Mouse (Mus musculus): ENCODE measurements at regions not wholly inside any gene's neighbourhood (a gene's known extent, or its start where the extent isn't known, plus 50 kb on each side); places are given as distances from the start of the nearest gene placed in this dataset.

DNA sequence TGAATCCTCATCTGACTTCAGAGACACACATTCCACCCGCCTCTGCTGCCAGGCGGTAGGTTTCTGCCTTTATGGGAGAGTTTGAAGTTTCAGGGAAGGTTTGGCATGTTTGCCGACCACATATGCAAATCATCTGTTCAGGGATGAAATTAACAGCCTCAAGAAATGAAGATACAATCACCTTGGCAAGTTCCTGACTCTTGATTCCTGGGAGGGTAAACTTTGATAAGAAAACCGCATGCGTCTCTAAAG lies 2636.0 kb upstream of the Gm7489 start:
- Histone ChIP-seq H3K4me1 (ENCODE audit: insufficient read depth, low read depth, low read length) (no peaks in the 10 kb centered on the region), H3K36me3 (replicated peaks) (no peaks in the 10 kb centered on the region), H3K4me3 (ENCODE audit: low read depth, low read length) (no peak overlapping the region), H3K27me3 (ENCODE audit: insufficient read depth, low read length) (no peaks in the 10 kb centered on the region), H3K9me3 (replicated peaks) (no peaks in the 10 kb centered on the region)
- DNase-seq (ENCODE audit: low spot score), result no peak
- ATAC-seq (ENCODE audit: extremely low read depth, insufficient number of reproducible peaks, low FRiP score, poor library complexity, severe bottlenecking), result no peak
- TF ChIP-seq GATA2 (IDR thresholded peaks at IDR 0.05; ENCODE audit: borderline replicate concordance, low read depth, low read length) (no peak), CTCF (IDR thresholded peaks at IDR 0.05; ENCODE audit: low read depth, low read length) (no peak), POLR2AphosphoS5 (IDR thresholded peaks at IDR 0.05; ENCODE audit: insufficient replicate concordance, low read depth, low read length) (no peak)

DNA sequence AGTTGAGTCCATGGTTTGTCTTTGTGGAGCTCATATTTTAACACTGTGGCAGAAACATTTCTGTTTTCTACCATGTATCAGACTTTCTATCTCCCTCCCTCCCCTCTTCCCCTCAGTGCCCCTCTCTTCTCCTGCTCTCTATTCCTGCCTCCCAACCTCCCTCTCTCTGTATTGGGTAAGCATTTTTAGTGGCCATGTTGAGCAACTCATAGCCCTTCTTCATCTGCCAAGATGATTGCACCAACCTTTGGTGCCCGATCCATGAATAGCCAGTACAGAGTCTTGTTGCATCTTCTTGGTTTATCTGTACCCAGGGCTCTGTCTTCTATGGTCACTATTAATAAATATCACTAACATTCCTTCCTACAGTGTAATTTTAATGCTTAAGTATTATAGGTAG lies 2630.6 kb upstream of the Gm7489 start:
- Histone ChIP-seq H3K4me1 (ENCODE audit: insufficient read depth, low read depth, low read length) (no peaks in the 10 kb centered on the region), H3K4me3 (ENCODE audit: low read depth, low read length) (no peak overlapping the region), H3K9me3 (replicated peaks) (no peaks in the 10 kb centered on the region), H3K27me3 (ENCODE audit: insufficient read depth, low read length) (no peaks in the 10 kb centered on the region), H3K36me3 (replicated peaks) (no peaks in the 10 kb centered on the region)
- no peak for DNase-seq (ENCODE audit: low spot score)
- no peak for ATAC-seq (ENCODE audit: extremely low read depth, insufficient number of reproducible peaks, low FRiP score, poor library complexity, severe bottlenecking)
- TF ChIP-seq CTCF (IDR thresholded peaks at IDR 0.05; ENCODE audit: low read depth, low read length) (no peak), GATA2 (IDR thresholded peaks at IDR 0.05; ENCODE audit: borderline replicate concordance, low read depth, low read length) (no peak), GATA1 (IDR thresholded peaks at IDR 0.05; ENCODE audit: borderline replicate concordance, low read length) (no peak), TAL1 (conservative IDR thresholded peaks at IDR 0.05; ENCODE audit: low read depth, low read length) (no peak)

DNA sequence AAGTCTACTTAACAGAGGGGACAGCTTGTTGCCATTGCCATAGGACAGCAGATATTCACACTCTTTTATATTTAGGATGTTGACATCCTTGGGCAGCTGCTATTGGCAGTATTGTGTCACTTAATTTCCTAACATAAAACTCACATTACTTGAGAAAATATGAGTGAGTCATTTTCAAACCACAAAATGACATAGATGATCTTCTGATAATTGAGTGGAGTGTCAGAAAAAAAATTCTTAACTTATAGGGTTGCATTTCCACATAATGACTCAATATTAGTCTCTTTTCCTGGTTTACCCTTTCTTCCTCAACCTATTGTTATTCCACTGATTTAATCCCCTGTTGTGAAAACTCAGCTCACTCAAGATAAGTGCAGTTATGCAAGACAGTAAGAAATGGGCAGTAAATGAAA lies 2629.5 kb upstream of the Gm7489 start:
- no peak for TF ChIP-seq GATA2 (IDR thresholded peaks at IDR 0.05; ENCODE audit: borderline replicate concordance, low read depth, low read length)
- TF ChIP-seq POLR2AphosphoS5 (IDR thresholded peaks at IDR 0.05; ENCODE audit: insufficient replicate concordance, low read depth, low read length), result no peak
- no peak for TF ChIP-seq TAL1 (conservative IDR thresholded peaks at IDR 0.05; ENCODE audit: low read depth, low read length)
- no peak for TF ChIP-seq GATA1 (IDR thresholded peaks at IDR 0.05; ENCODE audit: borderline replicate concordance, low read length)
- no peak for TF ChIP-seq CTCF (IDR thresholded peaks at IDR 0.05; ENCODE audit: low read depth, low read length)
- no peaks in the 10 kb centered on the region for H3K4me1 ChIP-seq (ENCODE audit: insufficient read depth, low read depth, low read length)
- H3K4me3 ChIP-seq (ENCODE audit: low read depth, low read length), result no peak overlapping the region
- no peaks in the 10 kb centered on the region for H3K36me3 ChIP-seq (replicated peaks)
- no peak for DNase-seq (ENCODE audit: low spot score)
- no peak for ATAC-seq (ENCODE audit: extremely low read depth, insufficient number of reproducible peaks, low FRiP score, poor library complexity, severe bottlenecking)
- no peaks in the 10 kb centered on the region for H3K9me3 ChIP-seq (replicated peaks)
- no peaks in the 10 kb centered on the region for H3K27me3 ChIP-seq (ENCODE audit: insufficient read depth, low read length)

DNA sequence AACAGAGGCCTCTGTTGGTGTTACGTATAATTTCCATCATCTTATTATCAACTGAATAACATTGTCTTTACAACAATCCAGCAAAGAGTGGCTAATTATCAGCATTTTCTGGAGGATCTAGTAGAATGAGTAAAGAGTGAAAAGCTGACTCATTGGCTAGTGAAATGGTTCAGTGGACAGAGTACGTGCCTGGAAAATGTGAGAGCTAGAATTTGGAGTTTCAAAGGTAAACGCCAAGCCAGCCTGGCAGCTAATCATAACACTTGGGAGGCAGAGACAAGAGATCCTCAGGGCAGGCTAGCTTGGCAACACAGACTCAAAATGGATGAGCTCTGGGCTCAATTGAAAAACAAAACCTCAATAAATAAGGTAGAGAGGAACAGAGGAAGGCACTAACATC lies 2628.0 kb upstream of the Gm7489 start:
- Histone ChIP-seq H3K36me3 (replicated peaks) (no peaks in the 10 kb centered on the region), H3K4me3 (ENCODE audit: low read depth, low read length) (no peak overlapping the region), H3K9me3 (replicated peaks) (no peaks in the 10 kb centered on the region), H3K4me1 (ENCODE audit: insufficient read depth, low read depth, low read length) (no peaks in the 10 kb centered on the region), H3K27me3 (ENCODE audit: insufficient read depth, low read length) (no peaks in the 10 kb centered on the region)
- ATAC-seq (ENCODE audit: extremely low read depth, insufficient number of reproducible peaks, low FRiP score, poor library complexity, severe bottlenecking) (no peak), DNase-seq (ENCODE audit: low spot score) (no peak)
- TF ChIP-seq CTCF (IDR thresholded peaks at IDR 0.05; ENCODE audit: low read depth, low read length) (no peak), GATA2 (IDR thresholded peaks at IDR 0.05; ENCODE audit: borderline replicate concordance, low read depth, low read length) (no peak), GATA1 (IDR thresholded peaks at IDR 0.05; ENCODE audit: borderline replicate concordance, low read length) (no peak), POLR2AphosphoS5 (IDR thresholded peaks at IDR 0.05; ENCODE audit: insufficient replicate concordance, low read depth, low read length) (no peak), TAL1 (conservative IDR thresholded peaks at IDR 0.05; ENCODE audit: low read depth, low read length) (no peak)

GRCm38 (mm10) chr15:51264599-51265163 lies 2620.0 kb upstream of the Gm7489 start:
- no peak for ATAC-seq (ENCODE audit: extremely low read depth, insufficient number of reproducible peaks, low FRiP score, poor library complexity, severe bottlenecking)
- Histone ChIP-seq H3K9me3 (replicated peaks) (no peaks in the 10 kb centered on the region), H3K27me3 (ENCODE audit: insufficient read depth, low read length) (no peaks in the 10 kb centered on the region), H3K4me1 (ENCODE audit: insufficient read depth, low read depth, low read length) (no peaks in the 10 kb centered on the region), H3K36me3 (replicated peaks) (no peaks in the 10 kb centered on the region), H3K4me3 (ENCODE audit: low read depth, low read length) (no peak overlapping the region)
- no peak for TF ChIP-seq GATA1 (IDR thresholded peaks at IDR 0.05; ENCODE audit: borderline replicate concordance, low read length)
- TF ChIP-seq CTCF (IDR thresholded peaks at IDR 0.05; ENCODE audit: low read depth, low read length), result no peak
- TF ChIP-seq POLR2AphosphoS5 (IDR thresholded peaks at IDR 0.05; ENCODE audit: insufficient replicate concordance, low read depth, low read length), result no peak
- TF ChIP-seq GATA2 (IDR thresholded peaks at IDR 0.05; ENCODE audit: borderline replicate concordance, low read depth, low read length), result no peak
- DNase-seq (ENCODE audit: low spot score), result no peak

DNA sequence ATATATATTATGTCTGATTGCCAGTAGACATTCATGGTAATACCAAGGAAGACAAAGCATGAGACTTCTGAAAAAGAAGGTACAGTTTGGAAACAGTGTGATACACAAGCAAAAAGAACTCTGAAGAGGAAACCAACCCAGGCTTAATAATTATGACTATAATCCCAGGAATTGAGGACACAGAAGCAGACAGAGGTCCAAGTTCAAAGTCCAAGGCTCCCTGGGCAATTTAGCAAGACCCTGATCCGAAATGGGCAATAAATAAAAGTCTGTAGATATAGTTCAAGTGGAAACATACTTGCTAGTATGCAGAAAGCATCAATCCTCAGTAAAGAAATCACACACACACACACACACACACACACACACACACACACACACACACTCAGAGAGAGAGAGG lies 2618.7 kb upstream of the Gm7489 start:
- TF ChIP-seq TAL1 (conservative IDR thresholded peaks at IDR 0.05; ENCODE audit: low read depth, low read length) (no peak), POLR2AphosphoS5 (IDR thresholded peaks at IDR 0.05; ENCODE audit: insufficient replicate concordance, low read depth, low read length) (no peak), GATA1 (IDR thresholded peaks at IDR 0.05; ENCODE audit: borderline replicate concordance, low read length) (no peak), GATA2 (IDR thresholded peaks at IDR 0.05; ENCODE audit: borderline replicate concordance, low read depth, low read length) (no peak), CTCF (IDR thresholded peaks at IDR 0.05; ENCODE audit: low read depth, low read length) (no peak)
- Histone ChIP-seq H3K4me1 (ENCODE audit: insufficient read depth, low read depth, low read length) (no peaks in the 10 kb centered on the region), H3K27me3 (ENCODE audit: insufficient read depth, low read length) (no peaks in the 10 kb centered on the region), H3K9me3 (replicated peaks) (no peaks in the 10 kb centered on the region), H3K36me3 (replicated peaks) (no peaks in the 10 kb centered on the region), H3K4me3 (ENCODE audit: low read depth, low read length) (no peak overlapping the region)
- no peak for ATAC-seq (ENCODE audit: extremely low read depth, insufficient number of reproducible peaks, low FRiP score, poor library complexity, severe bottlenecking)
- DNase-seq (ENCODE audit: low spot score), result no peak
